Mouse (Mus musculus): ENCODE results near the gene H2afy. TPM values are rescaled to one million over a fixed set of nuclear protein-coding genes. Genes with fewer than 3 reads are reported as not detected.
A peak's percentile ranks its signal among the peaks of the same experiment; 100 is the strongest.

The H2afy gene
- polyA plus RNA-seq, 1 experiment from 2014 or later, result 494 TPM

- peaks cover 14% of the 10 kb centered on the region for H3K27me3 ChIP-seq (ENCODE audit: insufficient read depth, poor library complexity, severe bottlenecking)
- no peak overlapping the region for H3K27ac ChIP-seq
- no peaks in the 10 kb centered on the region for H3K36me3 ChIP-seq
- peaks cover 4% of the 10 kb centered on the region; the same call in 1 of the 2 replicates for H3K9me3 ChIP-seq
- WGBS, result 71% methylated on average over 6 of the region's 6 CpGs
- no peak for DNase-seq (ENCODE audit: low spot score)
- no peak overlapping the region for H3K4me3 ChIP-seq
- peaks cover 35% of the 10 kb centered on the region for H3K4me1 ChIP-seq (replicated peaks)
Measured at GRCm38 (mm10) chr13:56139167-56139751, 3.1 kb upstream of the H2afy start.

- Histone ChIP-seq H3K4me3 (peak overlapping the region; percentile 99), H3K4me1 (replicated peaks) (peaks cover 48% of the 10 kb centered on the region)
- WGBS, result 1% methylated on average over 89 of the region's 89 CpGs
Measured at GRCm38 (mm10) chr13:56135231-56136052, 719 bp downstream of the H2afy start.

GRCm38 (mm10) chr13:56134631-56135181 lies 1.5 kb downstream of the H2afy start:
- Histone ChIP-seq H3K36me3 (peaks cover 36% of the 10 kb centered on the region), H3K4me1 (replicated peaks) (peaks cover 49% of the 10 kb centered on the region), H3K9me3 (peaks cover 4% of the 10 kb centered on the region; the same call in 1 of the 2 replicates), H3K4me3 (peak overlapping the region; percentile 99), H3K27me3 (ENCODE audit: insufficient read depth, poor library complexity, severe bottlenecking) (peaks cover 4% of the 10 kb centered on the region; the same call in 1 of the 2 replicates), H3K27ac (peak overlapping the region; percentile 99)
- DNase-seq (ENCODE audit: low spot score), result peak; percentile 62
- WGBS, result under 1% methylated on average over 50 of the region's 50 CpGs

More at GRCm38 (mm10) chr13:56135231-56136052, 719 bp downstream of the H2afy start:
- Histone ChIP-seq H3K27ac (peak overlapping the region; percentile 99), H3K9me3 (peaks cover 4% of the 10 kb centered on the region; the same call in 1 of the 2 replicates), H3K36me3 (peaks cover 29% of the 10 kb centered on the region), H3K27me3 (ENCODE audit: insufficient read depth, poor library complexity, severe bottlenecking) (peaks cover 6% of the 10 kb centered on the region; the same call in 1 of the 2 replicates)
- DNase-seq (ENCODE audit: low spot score), result peak; percentile 87

- Histone ChIP-seq H3K27me3 (ENCODE audit: insufficient read depth, poor library complexity, severe bottlenecking) (no peaks in the 10 kb centered on the region), H3K36me3 (peaks cover 43% of the 10 kb centered on the region), H3K27ac (peak overlapping the region; percentile 99), H3K4me3 (peak overlapping the region; percentile 99), H3K4me1 (replicated peaks) (peaks cover 49% of the 10 kb centered on the region), H3K9me3 (peaks cover 4% of the 10 kb centered on the region; the same call in 1 of the 2 replicates)
- DNase-seq (ENCODE audit: low spot score), result no peak
- 57% methylated on average over 5 of the region's 5 CpGs for WGBS
Measured at GRCm38 (mm10) chr13:56134031-56134430, 2.1 kb downstream of the H2afy start.

- Histone ChIP-seq H3K27me3 (ENCODE audit: insufficient read depth, poor library complexity, severe bottlenecking) (no peaks in the 10 kb centered on the region), H3K36me3 (peaks cover 54% of the 10 kb centered on the region), H3K9me3 (peaks cover 9% of the 10 kb centered on the region; the same call in 1 of the 2 replicates), H3K4me3 (peak overlapping the region; percentile 99; the same call in 1 of the 2 replicates), H3K27ac (no peak overlapping the region), H3K4me1 (replicated peaks) (peaks cover 49% of the 10 kb centered on the region)
- DNase-seq (ENCODE audit: low spot score), result no peak
- 88% methylated on average over 7 of the region's 7 CpGs for WGBS
Measured at GRCm38 (mm10) chr13:56132941-56133340, 3.2 kb downstream of the H2afy start.

DNA sequence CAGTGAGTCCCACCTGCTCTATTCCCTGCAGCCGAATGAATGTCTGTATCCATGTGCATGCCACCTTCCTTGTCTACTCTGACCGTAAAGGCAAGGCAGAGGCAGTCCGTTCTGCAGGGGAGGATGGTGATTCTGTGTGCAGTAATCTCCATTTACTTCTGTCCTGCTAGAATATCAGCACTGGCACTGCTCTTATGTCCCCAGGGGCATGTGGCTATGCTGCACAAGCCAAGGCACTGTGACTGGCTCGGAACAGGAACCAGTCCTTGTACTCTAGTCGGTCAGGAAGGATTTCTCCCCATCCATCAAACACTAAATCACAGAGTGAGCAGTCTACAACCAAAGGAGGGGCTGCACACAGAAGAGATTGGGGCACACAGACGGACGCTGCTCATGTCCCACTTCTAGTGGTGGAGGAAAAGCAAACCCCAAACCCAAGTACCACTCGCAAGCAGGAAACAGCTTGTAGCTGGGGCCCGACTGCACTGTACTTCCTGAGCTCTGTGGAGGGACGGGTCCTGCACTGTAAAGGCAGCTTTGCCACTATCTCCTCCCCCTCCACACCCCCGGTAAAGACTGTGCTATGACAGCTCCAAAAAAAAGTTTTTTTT lies 3.7 kb downstream of the H2afy start:
- no peak overlapping the region for H3K27ac ChIP-seq
- 88% methylated on average over 11 of the region's 11 CpGs for WGBS
- no peak for DNase-seq (ENCODE audit: low spot score)
- peaks cover 5% of the 10 kb centered on the region; the same call in 1 of the 2 replicates for H3K9me3 ChIP-seq
- H3K4me3 ChIP-seq, result no peak overlapping the region
- no peaks in the 10 kb centered on the region for H3K27me3 ChIP-seq (ENCODE audit: insufficient read depth, poor library complexity, severe bottlenecking)
- peaks cover 49% of the 10 kb centered on the region for H3K4me1 ChIP-seq (replicated peaks)
- H3K36me3 ChIP-seq, result peaks cover 59% of the 10 kb centered on the region

- no peak for DNase-seq (ENCODE audit: low spot score)
- Histone ChIP-seq H3K9me3 (peaks cover 4% of the 10 kb centered on the region; the same call in 1 of the 2 replicates), H3K4me1 (replicated peaks) (peaks cover 39% of the 10 kb centered on the region), H3K27me3 (ENCODE audit: insufficient read depth, poor library complexity, severe bottlenecking) (no peaks in the 10 kb centered on the region), H3K27ac (no peak overlapping the region), H3K36me3 (peaks cover 78% of the 10 kb centered on the region), H3K4me3 (no peak overlapping the region)
- 91% methylated on average over 8 of the region's 8 CpGs for WGBS
Measured at GRCm38 (mm10) chr13:56130544-56130943, 5.6 kb downstream of the H2afy start.

DNA sequence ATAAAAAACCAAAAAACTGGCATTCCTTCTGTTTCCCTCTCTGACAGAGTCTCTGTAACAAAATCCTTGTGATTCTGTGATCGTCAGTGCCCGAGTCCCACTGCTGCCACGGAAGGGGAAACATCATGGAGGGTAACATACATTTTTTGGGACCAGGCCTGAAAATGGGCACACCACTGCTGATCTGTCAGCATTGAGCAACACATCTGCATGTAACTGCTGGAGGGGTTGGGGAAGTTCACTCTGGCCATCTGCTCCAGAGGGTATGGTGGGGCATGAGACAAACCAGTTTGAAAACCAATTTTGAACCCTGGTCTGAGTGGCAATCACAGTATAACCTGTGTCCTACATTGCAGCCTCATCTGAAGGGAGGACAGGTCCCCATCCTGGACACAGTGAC lies 6.6 kb downstream of the H2afy start:
- peaks cover 87% of the 10 kb centered on the region for H3K36me3 ChIP-seq

DNA sequence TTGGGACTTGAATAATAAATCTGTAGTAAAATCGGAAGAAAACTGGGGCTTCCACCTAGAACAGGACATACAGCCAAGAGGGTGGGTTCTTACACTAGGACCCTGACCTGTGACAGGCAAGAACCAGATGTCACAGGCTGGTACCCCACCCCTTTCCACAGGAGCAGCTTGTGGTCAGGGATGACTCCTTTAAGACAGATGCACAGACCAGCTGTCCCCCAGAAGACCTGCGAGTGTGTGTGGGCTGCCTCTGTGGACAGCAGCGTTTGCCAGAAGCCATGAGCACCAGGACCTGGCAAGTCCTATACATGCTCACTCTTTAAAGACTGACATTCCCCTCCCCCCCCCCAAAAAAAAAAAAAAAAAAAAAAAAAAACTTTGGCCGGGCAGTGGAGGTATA lies 7.1 kb downstream of the H2afy start:
- Histone ChIP-seq H3K4me1 (replicated peaks) (peaks cover 27% of the 10 kb centered on the region), H3K27ac (no peak overlapping the region), H3K36me3 (peaks cover 93% of the 10 kb centered on the region), H3K9me3 (peaks cover 4% of the 10 kb centered on the region; the same call in 1 of the 2 replicates), H3K4me3 (no peak overlapping the region), H3K27me3 (ENCODE audit: insufficient read depth, poor library complexity, severe bottlenecking) (no peaks in the 10 kb centered on the region)
- no peak for DNase-seq (ENCODE audit: low spot score)
- 89% methylated on average over 4 of the region's 4 CpGs for WGBS

More for the DNA sequence above, 6.6 kb downstream of the H2afy start:
- no peak for DNase-seq (ENCODE audit: low spot score)
- WGBS, result 93% methylated on average over 3 of the region's 3 CpGs
- Histone ChIP-seq H3K9me3 (peaks cover 4% of the 10 kb centered on the region; the same call in 1 of the 2 replicates), H3K4me1 (replicated peaks) (peaks cover 32% of the 10 kb centered on the region), H3K27me3 (ENCODE audit: insufficient read depth, poor library complexity, severe bottlenecking) (no peaks in the 10 kb centered on the region), H3K4me3 (no peak overlapping the region), H3K27ac (no peak overlapping the region)

- Histone ChIP-seq H3K36me3 (peaks cover 100% of the 10 kb centered on the region), H3K4me3 (no peak overlapping the region), H3K4me1 (replicated peaks) (0 out of 2 replicates have a peak, but pooled peaks cover 3% of the 10 kb centered on the region), H3K9me3 (peaks cover 4% of the 10 kb centered on the region; the same call in 1 of the 2 replicates), H3K27me3 (ENCODE audit: insufficient read depth, poor library complexity, severe bottlenecking) (no peaks in the 10 kb centered on the region), H3K27ac (no peak overlapping the region)
- DNase-seq (ENCODE audit: low spot score), result no peak
- WGBS, result 95% methylated on average over 10 of the region's 10 CpGs
Measured at GRCm38 (mm10) chr13:56125632-56126031, 10.5 kb downstream of the H2afy start.

DNA sequence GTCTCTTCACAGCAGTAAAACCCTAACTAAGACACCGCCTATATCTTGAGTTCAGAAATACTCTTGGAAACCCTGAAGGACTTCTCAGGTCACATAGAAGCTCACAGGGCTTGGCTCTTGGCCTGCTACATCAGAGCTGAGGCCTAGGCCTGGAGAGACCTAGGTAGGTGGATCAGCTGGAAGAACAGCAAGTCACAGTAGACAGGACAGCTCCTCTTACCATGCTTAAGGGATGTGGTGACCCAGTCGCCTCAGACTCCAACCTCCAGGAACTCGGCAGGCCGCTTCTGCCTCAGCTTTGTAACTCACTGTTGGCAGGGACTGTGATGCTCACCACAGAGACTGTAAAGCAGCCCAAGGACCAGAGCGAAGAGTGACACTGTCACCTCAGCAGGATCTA lies 13.1 kb downstream of the H2afy start:
- H3K27me3 ChIP-seq (ENCODE audit: insufficient read depth, poor library complexity, severe bottlenecking), result no peaks in the 10 kb centered on the region
- WGBS, result 96% methylated on average over 5 of the region's 5 CpGs
- no peak for DNase-seq (ENCODE audit: low spot score)
- H3K4me1 ChIP-seq (replicated peaks), result no peaks in the 10 kb centered on the region
- peaks cover 100% of the 10 kb centered on the region for H3K36me3 ChIP-seq
- no peak overlapping the region for H3K4me3 ChIP-seq
- H3K27ac ChIP-seq, result no peak overlapping the region
- peaks cover 1% of the 10 kb centered on the region; the same call in 1 of the 2 replicates for H3K9me3 ChIP-seq

GRCm38 (mm10) chr13:56117991-56118765 lies 18.0 kb downstream of the H2afy start:
- H3K36me3 ChIP-seq, result peaks cover 97% of the 10 kb centered on the region
- H3K27me3 ChIP-seq (ENCODE audit: insufficient read depth, poor library complexity, severe bottlenecking), result no peaks in the 10 kb centered on the region
- no peak for DNase-seq (ENCODE audit: low spot score)
- H3K27ac ChIP-seq, result no peak overlapping the region
- no peaks in the 10 kb centered on the region for H3K9me3 ChIP-seq
- peaks cover 29% of the 10 kb centered on the region for H3K4me1 ChIP-seq (replicated peaks)
- WGBS, result 87% methylated on average over 9 of the region's 9 CpGs
- no peak overlapping the region for H3K4me3 ChIP-seq

Data from hindbrain, embryonic 10.5 days (tissue).